Mouse (Mus musculus): Measurements from ENCODE around the gene Naalad2.
"Not testable (repeated sequence)": the region's sequence is repeated elsewhere in the genome, so short reads cannot be mapped to it uniquely, and the experiment has no call there.

Naalad2 gene

DNA sequence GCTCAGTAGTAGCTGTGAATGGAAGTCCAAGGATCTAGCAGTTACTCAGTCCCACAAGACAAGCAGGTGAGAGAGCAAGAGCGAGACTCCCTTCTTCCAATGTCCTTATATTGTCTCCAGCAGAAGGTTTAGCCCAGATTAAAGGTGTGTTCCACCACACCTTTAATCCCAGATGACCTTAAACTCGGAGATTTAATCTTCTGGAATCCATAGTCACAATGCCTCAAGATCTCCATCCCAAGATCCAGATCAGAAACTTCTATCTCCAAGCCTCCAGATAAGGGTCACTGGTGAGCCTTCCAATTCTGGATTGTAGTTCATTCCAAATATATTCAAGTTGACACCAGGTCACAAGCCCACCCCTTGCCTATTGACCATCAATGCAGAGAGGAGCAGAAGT lies at the start of gene Naalad2:
Naalad2 (minus strand) TSS at position 101 of the 400 bp plus-strand sequence.
- not testable (repeated sequence) for DNase-seq (ENCODE audit: low spot score)

DNA sequence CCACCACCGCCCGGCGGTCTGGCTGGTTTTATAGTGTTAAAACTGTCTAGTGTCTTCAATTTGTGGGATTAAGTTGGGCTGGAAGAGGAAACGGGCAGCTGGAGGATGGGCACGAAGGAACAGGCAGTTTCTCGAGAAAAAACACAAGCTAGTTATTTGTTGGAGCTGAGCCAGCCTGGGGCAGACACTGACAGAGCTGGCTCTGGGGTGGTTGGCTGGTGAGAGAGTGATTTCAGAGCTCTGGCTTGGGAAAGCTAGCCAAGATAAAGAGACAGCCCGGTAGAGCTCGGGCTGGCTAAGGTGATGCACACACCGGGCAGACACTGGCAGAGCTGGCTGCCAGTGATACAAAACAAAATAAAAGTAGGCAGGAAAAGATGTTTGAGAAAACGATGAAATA lies 28.9 kb upstream of the Naalad2 start:
- no peak for DNase-seq (ENCODE audit: low spot score)

- no peak for DNase-seq (ENCODE audit: low spot score)
Observed at GRCm38 (mm10) chr9:18430354-18430753, 27.6 kb upstream of the Naalad2 start, which contains the start of gene Mbd3l2. Gene Mbd3l2 (plus strand): TSS chr9:18430654.

GRCm38 (mm10) chr9:18412371-18412770 lies 9.6 kb upstream of the Naalad2 start:
- DNase-seq (ENCODE audit: low spot score), result not testable (repeated sequence)

DNA sequence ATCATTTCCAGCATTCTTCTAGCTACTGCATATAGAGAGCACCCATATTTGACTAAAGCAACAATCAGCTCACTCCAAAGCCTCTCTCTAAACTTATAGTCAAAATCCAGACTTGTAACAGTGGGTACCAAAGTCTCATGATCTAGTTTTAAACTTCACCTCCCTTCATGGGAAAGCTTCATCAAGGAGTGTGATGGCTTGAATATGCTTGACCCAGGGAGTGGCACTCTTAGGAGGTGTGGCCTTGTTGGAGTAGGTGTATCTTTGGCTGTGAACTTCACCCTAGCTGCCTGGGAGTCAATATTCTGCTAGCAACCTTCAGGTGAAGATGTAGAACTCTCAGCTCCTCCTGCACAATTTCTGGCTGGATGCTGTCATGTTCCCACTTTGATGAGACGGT lies 1.3 kb upstream of the Naalad2 start, which contains the start of gene Ubtfl1:
Ubtfl1 (plus strand) TSS at position 301 of the 400 bp plus-strand sequence.
- DNase-seq (ENCODE audit: low spot score), result no peak

DNA sequence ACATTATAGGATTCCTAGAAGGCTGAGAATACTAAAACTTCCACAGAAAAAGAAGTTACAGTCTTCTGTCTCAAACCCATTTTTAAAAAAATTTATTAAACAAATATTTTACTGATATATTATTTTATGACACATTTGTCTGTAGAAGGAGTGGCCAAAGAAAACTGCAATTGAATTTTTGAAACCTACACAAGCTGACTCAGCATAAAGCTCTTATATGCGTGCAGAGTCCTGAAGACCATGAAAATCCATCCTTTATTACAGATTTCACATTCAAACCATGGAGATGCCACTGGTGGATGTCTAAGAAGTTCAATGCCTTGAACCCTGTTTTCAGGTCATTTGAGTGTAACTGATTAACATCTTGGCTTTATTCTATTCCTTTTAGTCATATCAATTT lies 3.2 kb downstream of the Naalad2 start:
- no peak for DNase-seq (ENCODE audit: low spot score)

GRCm38 (mm10) chr9:18385782-18386181 lies 17.0 kb downstream of the Naalad2 start:
- peak; percentile 30 for DNase-seq (ENCODE audit: low spot score)

GRCm38 (mm10) chr9:18373026-18373425 lies 29.8 kb downstream of the Naalad2 start:
- DNase-seq (ENCODE audit: low spot score), result not testable (repeated sequence)

DNA sequence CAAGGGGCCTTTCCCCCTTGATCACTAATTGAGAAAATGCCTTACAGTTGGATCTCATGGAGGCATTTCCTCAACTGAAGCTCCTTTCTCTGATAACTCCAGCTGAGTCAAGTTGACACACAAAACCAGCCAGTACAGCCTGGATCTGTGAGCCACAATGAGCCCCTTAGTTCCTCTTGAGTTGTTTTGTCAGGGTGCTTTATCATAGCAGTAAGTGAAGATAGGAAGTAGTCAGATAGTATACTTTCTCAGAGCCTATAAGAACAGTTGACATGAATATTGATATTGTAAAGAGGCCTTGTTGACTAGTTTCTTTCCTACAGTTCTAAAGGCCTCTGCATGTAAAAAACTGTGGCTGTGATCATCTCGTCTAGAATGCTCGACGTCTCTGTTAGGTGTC lies 82.8 kb downstream of the Naalad2 start:
- no peak for DNase-seq (ENCODE audit: low spot score)

DNA sequence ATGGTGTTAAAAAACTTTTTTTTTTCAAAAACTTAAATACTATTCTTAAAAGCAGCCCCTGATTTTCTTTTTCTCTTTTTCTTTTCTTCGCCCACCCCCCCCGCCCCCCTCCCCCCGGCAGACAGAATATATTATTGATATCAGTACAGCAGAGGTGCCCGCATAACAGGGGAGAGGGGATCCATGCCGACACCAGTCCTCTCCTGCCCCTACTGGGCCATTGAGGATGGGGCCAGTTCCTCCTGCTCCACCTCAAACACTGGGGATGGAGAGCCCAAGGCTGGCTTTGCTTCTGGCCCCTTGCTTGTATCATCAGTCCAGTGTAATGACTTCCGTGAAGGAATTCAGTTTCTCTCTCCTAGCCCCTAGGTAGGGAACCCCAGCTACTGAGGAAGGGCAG lies 104.5 kb downstream of the Naalad2 start:
- no peak for DNase-seq (ENCODE audit: low spot score)

DNA sequence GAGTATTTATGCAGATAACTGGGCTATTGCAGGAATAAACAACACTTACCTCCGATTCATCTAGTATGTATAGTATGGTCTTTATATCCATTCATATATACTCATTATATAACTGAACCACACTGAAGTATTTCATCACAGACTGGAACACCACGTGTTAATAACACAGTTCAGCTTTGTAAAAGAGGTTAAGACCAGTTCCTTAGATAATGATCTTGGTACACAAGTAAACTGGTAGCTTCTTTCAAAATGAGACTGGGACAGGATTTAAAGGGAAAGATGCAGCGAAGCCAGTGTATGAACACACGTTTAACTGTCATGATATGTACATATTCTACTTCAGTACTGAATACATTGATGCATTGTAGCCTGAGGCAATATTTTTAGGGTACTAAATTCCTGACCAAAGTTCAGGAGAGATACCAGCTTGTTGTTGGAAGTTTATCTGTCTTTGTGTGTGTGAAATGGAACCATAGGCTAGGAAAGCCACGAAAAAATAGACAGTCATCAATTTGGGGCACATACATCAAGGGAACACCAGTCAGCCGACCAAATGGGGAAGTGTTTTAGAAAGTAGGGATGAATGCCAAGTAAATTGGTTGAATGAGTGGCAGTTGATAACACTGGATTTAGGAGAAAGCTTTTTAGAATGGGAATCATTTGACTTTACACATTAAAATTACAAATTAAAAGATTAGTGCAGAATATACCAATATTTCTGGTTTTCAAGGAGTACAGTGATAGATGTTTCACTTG lies 109.6 kb downstream of the Naalad2 start:
- no peak for DNase-seq (ENCODE audit: low spot score)

- peak; percentile 29 for DNase-seq (ENCODE audit: low spot score)
Observed at GRCm38 (mm10) chr9:18292443-18292922, 110.3 kb downstream of the Naalad2 start.

GRCm38 (mm10) chr9:18291571-18292429 lies 111.0 kb downstream of the Naalad2 start, which contains the start of gene Chordc1:
Gene Chordc1 (plus strand): TSS chr9:18292125.
- DNase-seq (ENCODE audit: low spot score), result peak; percentile 97

DNA sequence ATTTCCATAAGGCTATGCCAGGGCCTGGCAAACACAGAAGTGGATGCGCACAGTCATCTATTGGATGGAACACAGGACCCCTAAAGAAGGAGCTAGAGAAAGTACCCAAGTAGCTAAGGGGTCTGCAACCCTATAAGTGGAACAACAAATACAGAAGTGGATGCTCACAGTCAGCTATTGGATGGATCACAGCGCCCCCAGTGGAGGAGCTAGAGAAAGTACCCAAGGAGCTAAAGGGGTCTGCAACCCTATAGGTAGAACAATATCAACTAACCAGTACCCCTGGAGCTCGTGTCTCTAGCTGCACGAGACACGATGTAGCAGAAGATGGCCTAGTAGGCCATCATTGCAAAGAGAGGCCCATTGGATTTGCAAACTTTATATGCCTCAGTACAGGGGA lies 124.1 kb downstream of the Naalad2 start:
- DNase-seq (ENCODE audit: low spot score), result not testable (repeated sequence)

- DNase-seq (ENCODE audit: low spot score), result peak; percentile 16
Observed at GRCm38 (mm10) chr9:18277497-18277896, 125.3 kb downstream of the Naalad2 start.

DNA sequence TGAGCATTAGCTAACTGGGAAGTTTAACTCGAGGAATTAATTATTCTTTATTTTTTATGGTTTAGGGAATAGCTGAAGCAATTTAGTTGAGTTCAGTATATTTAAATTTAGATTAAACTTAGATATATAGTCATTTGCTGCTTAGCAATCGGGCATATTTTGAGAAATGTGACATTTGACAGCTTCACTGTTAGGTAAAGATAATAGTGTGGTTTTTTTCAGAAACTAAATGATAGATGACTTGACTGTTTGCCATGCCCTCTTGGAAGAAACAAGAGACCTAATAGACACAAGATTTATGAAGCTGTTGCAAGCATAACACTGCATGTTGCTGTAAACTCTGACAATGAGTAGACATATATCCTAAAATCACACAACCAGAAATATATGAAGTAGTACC lies 126.0 kb downstream of the Naalad2 start:
- no peak for DNase-seq (ENCODE audit: low spot score)

DNA sequence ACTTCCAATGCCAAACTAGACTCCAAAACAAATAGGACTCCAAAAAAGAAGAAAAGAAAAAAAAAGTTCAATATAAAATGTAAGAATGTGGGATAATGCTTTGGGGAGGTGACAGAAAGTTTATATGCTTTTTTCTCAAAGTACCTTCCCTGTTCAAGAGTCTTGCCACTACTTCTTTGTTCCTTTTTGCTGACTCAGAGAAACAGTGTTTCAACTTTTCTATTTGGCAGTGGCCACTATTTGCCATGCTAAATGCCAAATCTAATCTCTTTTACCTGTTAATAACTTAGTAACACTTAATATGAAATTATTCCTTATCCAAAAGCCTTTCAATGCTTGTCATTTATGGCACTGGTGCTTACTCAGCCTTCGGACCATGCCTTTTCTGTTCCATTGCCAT lies 126.9 kb downstream of the Naalad2 start:
- no peak for DNase-seq (ENCODE audit: low spot score)
